Mouse (Mus musculus) adrenal gland, adult (tissue): ENCODE results near the gene Lrrn4.

Experiments
- DNase-seq, 2 experiments: peaks; one replicate each; pipeline ENCODE4 v3.0.0; 2022 to 2023; ENCODE audit warnings: low spot score in 1 of 2; ENCODE audit not compliant: inconsistent age in 2 of 2

Gene Lrrn4

DNA sequence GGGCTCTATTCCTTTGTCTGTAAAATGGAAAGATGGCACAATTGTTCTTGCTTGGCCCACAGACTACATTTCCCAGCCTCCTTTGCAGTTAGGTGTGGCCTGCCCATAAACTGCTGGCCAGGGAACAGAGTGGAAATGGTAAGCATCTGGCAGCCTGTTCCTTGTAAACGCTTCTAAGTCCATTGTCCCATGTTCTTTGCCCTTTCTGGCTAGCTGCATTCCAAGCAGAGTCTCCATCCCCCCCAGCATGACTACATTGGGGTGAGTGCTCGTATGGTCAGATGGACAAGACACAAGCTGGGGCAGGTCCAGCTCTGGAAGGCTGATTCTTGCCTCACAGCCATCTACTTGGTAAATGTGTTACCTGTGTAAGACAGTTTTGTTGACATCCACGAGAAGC, 9.0 kb downstream of the Lrrn4 start:
- DNase-seq: no peak

DNA sequence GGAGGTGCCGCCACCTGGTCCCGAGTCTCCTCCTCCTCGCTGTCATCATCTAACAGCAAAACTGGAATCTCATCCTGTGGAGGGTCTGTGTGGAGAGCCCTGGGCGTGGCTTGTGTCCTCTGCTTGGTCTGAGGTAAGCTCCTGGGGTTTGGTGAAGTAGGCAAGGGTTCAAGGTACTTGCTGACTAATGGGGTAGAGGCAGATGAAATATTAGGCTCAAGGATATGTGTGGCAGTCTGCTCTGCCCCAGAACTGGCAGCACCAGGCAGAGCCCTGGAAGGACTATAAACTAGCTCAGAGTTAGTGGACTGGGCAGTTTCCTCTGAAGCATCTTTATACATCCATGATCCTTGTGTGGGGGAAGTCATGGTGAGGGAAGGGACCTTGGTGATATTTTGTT, 10.4 kb downstream of the Lrrn4 start:
- peak; percentile 55 to 81 for DNase-seq

DNA sequence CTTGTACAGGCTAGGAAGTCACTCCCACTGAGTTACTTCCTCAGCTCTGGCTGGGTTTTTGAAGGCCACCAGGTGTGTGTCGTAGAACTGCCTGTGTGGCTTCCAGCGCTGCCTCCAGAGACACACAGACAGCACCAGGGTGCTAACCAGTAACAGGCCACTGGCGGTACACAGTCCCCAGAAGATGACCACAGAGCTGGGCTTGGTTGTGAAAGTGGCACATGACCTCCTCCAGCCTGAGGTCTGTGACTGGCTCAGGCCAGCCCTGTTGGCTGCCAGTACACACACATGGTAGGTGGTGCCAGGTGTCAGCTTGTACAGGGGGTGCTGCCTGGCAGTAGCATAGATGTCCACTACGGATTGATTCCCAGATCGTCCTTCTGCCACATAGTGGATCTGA, 11.0 kb downstream of the Lrrn4 start:
- DNase-seq: peak in 1 of 2 experiments; percentile 87

DNA sequence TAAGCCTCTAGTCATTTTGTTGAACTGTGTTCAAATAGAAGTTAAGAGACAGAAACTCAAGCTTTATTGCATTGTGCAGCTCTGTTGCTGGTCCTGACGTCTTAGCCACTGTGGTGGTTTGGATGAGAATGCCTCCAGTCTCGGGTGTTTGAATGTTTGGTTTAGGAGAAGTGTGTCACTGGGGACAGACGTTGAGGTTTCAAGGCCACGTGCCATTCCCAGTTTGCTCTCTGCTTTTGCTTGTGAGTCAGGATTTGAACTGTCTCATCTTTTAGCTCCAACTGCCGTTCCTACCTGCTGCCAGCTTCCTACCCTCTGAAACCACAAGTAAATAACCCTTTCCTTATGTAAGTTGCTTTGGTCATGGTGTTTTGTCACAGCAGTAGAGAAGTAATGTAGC, 13.2 kb downstream of the Lrrn4 start:
- peak; percentile 68 to 82 for DNase-seq

DNA sequence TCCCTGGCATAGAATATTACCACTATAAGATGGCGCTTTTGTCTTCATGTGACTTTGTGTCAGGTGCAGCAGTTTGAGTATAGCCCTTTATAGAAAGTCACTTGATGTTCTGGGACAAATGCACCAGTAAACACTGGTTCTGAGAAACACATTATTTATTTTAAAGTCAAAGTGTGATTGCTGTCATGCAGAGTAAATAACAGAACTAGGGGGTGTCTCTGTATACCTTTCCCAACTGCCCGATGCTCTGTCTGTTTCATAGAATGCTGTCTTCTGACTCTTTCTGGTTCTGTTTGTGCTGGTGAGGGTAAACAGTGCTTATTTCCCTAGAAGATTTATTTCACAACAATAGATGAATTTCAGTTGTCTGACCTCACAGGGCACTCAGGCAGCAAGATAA, 17.4 kb downstream of the Lrrn4 start:
- no peak for DNase-seq

DNA sequence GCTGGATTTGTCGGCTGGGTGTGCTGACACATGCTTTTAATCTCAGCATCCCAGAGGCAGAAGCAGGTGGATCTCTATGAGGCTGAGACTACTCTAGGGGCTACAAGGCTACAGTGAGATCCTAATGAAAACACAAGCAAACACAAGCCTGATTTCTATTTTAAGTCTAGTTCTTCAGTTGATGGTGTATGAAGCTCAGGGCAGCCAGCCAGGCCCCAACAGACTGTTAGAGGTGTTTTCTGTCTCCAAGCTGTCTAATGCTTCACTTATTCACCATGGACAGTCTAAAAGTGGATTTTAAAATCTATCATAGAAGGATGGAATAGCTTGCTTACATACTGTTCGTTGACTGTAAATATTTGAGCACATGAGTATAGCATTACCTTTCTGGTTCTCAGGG, 19.2 kb downstream of the Lrrn4 start:
- DNase-seq: no peak

DNA sequence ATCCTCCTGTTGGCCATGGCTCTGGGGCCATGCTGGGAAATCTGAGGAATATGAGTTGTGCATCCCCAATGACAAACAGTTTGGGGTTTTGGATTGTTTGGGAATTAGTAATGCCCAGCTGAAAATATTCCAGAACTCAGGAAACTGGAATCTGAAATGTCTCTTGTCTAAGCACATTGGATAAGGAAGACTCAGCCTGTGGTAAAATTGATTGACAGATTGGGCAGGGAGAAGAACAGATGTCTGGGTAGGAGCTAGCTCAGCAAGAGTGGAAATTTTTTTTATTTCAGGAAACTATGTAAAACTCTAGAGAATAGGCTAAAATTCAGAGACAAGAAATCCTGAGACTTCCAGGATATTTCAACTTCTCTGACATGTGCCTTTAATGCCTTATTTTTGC, 20.3 kb downstream of the Lrrn4 start:
- DNase-seq: no peak

DNA sequence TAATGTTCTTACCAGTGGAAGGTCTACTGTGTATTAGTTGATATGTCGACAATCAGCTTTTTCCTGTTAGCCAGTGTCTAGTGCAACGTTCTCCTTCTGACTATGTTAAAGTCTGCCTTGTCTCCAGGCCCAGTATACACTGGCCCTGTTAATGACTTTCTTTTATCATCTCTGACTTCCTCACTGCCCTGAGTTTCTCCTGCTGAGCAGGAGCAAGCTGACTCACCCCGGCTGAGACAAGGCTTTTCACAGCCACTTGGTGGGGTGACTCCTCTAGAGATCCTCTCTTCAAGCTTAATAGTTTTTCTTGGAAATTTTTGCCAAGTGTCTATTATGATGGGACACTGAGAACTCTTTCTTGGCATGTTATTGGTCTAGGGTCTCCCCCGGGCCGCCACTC, 24.4 kb downstream of the Lrrn4 start:
- DNase-seq: peak; percentile 39 to 72

DNA sequence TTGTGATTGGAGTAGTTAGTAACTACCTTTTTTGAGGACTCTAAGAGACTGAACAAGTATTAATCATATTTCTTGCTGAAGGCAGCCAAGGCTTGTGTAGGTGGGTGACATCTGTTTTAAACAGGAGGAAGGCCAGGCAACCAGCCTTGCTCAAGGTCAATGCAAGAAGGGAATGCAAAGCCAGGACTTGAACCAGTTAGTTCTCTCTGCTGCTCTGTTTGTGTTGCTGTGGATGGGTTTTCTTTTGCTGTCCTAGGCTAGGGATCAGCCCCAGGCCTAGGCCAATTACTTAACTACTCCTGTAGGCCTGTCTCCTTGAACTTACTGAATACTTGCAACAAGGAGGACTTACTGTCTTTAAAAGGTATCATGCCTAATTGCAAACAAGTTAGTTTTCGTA, 27.6 kb downstream of the Lrrn4 start:
- DNase-seq: peak in 1 of 2 experiments; percentile 69

DNA sequence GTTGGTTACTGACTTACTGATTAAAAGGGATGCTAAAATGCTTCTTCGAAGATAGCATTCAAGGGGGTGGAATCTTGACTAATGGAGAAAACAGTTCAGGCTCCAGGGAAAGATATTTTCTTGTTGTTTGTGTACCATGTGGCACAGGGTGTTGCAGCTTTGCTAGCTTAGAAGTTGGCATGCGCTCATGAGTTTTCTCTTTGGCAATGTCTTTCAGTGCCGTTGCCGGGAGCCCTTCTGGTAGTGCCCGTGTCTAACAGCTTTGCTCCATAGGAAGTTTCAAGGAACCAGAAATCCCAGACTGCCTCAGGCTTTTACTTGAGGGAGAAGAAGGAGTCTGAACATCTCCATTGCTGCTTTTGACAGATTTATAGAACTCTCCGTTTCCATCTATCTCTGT, 31.6 kb downstream of the Lrrn4 start:
- peak in 1 of 2 experiments; percentile 51 for DNase-seq

DNA sequence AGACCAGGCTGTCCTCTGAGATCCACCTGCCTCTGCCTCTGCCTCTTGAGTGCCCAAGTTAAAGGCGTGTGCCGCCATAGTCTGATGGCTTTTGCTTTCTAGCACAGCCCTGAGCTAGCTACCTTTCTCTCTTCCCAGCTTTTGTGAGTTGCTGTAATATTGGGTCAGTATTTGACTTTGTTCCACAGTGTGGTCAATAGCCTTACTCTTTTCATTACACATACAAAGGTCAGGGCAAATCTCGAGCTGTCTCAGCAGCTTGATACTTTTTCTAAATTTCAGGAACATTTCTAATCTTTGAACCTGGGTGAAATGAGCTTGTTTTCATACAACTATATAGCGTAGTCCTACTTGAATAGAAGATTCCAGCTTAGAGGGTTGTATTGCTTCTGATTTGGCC, 32.3 kb downstream of the Lrrn4 start:
- DNase-seq: no peak

DNA sequence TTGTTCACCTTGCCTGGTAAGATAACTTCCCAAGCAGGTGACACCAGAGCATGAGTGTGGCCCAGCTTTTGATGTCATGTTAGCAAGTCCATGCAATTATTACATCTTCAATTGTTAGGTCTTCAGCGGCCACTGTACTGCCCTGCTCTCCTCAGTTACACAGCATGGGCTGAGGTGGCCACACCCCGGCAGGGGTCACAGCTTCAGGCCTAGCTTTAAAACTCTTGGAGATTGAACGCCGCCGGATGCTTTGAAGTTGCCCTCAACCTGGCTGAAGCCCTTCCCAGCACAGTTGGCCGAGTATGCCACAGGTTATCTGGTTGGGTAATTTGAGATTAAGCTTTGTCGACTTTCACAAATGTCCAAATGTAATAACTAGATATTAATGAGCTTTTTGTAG, 33.1 kb downstream of the Lrrn4 start:
- peak in 1 of 2 experiments; percentile 70 for DNase-seq

DNA sequence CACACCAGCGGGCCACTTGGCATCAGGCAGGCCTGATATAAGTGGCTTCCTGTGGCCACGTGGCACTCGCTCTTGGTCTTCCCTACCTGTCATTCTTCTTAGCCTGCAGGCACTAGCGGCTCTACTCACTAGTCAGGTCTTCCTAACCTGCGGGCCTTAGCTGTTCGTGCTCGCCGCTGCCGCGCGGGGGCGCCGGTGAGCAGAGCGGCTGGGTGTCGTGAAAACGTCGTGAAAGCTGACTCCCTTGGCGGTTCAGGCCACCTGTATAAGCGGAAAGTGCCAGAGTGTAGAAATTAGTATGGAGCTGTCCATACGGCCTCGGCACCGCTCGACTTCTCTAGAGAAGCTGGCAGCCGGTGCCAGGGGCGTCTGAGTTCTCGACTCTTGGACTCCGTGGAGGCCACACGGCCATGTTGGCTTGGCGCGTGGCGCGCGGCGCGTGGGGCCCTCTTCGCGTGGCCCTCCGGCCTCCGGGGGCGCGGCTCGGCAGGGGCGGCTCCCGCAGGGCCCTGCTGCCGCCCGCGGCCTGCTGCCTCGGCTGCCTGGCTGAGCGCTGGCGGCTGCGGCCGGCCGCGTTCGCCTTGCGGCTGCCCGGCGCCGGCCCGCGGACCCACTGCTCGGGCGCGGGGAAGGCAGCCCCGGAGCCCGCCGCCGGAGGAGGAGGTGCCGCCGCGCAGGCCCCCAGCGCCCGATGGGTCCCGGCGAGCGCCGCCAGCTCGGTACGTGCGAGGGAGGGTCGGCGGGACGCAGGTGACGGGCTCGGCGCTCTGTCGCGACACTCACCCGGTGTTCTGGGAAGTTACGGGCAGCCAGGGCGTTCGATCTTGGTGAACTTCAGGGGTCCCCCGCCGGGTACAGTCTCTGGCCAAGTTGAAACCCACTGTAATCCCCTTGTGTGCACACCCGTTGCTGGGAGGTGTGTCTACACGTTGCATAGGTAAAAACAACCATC, 34.0 kb downstream of the Lrrn4 start, which contains the start of gene Crls1:
TSS of gene Crls1 (plus strand) at position 260 of the 952 bp plus-strand sequence.
- peak; percentile 97 to 100 for DNase-seq

DNA sequence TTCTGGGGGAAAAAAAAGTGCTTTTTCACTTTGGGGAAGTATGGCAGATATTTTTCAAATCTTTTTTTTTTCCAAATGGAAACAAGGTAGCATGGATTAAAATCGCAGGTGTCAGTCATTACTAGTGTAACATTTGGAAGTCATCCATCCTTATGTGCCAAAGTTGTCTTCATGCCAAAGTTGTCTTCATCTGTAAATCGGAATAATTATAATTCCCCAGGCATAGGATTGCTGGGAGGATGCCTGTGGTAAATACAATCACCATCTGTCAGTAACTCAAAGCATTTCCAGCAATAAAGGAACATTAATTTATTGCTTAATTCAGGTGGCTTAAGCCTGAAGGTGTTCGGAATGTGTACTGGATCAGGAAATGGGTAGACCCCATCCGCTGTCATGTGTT, 39.6 kb downstream of the Lrrn4 start:
- DNase-seq: no peak
